Mouse (Mus musculus) yolk sac, embryonic 10.5 days (tissue): Measurements from ENCODE around the gene Olfr1157.

Source experiments
- DNase-seq: peaks from one replicate; pipeline ENCODE4 v3.0.0-alpha.2; 2017; ENCODE audit warnings: low spot score

Olfr1157 gene

DNA sequence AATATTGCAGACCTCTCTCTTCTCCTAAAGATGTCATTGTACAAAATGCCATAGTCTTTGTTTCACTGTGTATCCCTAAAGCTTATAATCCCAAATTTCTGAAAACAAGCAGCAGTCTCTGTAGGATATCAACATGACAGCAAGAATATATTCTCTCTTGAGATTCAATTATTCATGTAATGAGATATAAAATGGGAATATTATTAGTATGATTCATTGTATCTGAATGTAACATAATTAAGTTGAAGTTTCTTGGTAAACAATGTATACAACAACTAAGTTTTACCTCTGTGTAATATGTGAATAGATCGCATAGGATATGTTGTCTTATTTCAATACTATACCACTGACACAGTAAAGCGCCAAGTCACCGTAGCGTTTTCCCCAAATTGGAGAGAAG, at the start of gene Olfr1157:
Gene Olfr1157 (minus strand): TSS at position 101 of the 400 bp plus-strand sequence.
- no peak for DNase-seq

- peak; percentile 4 for DNase-seq
Observed at GRCm38 (mm10) chr2:88007515-88008318, 39.6 kb upstream of the Olfr1157 start, which contains the start of gene Olfr1160. Gene Olfr1160, minus strand, starts transcription at chr2:88008268.

DNA sequence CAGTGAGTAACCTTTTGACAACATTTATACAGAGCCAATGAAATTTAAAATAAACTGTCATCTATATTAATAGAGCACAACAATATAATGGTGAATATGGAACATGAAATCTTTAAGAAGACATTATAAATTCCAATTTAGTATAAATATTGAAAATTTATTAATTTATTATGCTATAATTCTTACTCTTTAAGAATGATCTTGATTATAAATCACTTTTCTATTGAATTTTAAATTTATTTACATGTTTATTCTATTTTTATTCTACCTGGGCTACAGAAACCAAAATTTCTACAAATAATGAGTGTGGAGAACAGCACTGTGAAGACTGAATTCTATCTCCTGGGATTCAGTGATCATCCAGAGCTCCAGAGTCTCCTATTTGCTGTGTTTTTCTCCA, 21.7 kb upstream of the Olfr1157 start, which contains the start of gene Olfr1158:
Gene Olfr1158 (plus strand): TSS at position 301 of the 400 bp plus-strand sequence.
- DNase-seq, result no peak

DNA sequence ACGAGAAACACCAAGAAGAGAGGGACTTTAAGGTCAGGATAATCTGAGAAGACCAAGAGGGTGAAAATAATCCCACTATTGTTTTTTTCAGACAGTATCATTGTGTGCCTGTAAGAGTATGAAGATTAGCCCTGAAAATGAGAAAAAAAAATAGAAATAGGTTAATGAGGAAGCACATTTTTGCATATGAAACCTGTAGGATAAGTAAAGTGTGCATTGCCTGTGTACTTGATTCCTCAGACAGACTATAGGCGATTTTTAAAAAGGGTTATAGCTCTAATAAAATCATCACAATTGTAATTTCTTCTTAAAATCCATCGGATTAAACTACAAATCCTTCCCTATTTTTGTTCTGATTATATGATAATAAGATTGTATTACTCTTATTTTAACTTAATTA, 6.5 kb upstream of the Olfr1157 start, which contains the start of gene Olfr74:
Gene Olfr74 (minus strand): TSS at position 101 of the 400 bp plus-strand sequence.
- no peak for DNase-seq

GRCm38 (mm10) chr2:87953000-87953399, 15.1 kb downstream of the Olfr1157 start, which contains the start of gene Olfr1156:
Gene Olfr1156, minus strand, starts transcription at chr2:87953100.
- DNase-seq, result no peak

DNA sequence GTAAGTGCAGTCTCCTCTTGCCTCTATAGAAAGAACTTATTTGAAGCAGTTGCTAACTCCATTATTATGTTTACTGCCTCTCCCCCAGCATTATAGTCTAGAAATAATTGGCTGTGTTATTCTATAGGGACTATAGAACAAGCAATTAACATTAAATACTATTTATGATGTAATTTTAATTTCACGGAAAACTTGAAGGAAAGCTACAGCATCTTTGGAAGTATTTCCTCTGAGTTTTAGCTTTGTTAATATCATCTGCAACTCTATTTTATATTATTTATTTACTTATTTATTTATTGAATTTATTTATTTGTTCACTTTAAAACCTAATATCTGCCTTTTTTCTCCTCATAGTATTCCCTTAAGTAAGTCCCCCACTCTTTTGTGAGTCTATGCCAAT, 23.1 kb downstream of the Olfr1157 start, which contains the start of gene Olfr1155:
Gene Olfr1155 (minus strand): TSS at position 101 of the 400 bp plus-strand sequence.
- DNase-seq, result no peak
